8 mouse cellular contexts compared by ENCODE assay signal in genomic region chr13:42828978-42829377, GRCm38 (mm10).
DNase-seq lines count a peak whose midpoint lies in the region; ATAC-seq and TF ChIP-seq lines count a peak whose summit lies in the region.

No protein-coding gene starts in this region.

- H3K4me2 ChIP-seq in kidney, postnatal 0 days (ENCODE audit: low read length): peak overlapping the region; percentile 21
- H3K4me2 ChIP-seq in forebrain, embryonic 16.5 days (ENCODE audit: low read length): no peak overlapping the region

- DNase-seq in ovary, postnatal 36 days (ENCODE audit: low spot score): peak; percentile 53
- DNase-seq in ovary, postnatal 14 days (ENCODE audit: low spot score): no peak
- peak; percentile 54 to 78 for DNase-seq in heart, adult 9 months (ENCODE audit: low spot score in 2 of 2)
- peak; percentile 64 for DNase-seq in kidney, postnatal 0 days (ENCODE audit: low spot score)
- peak; percentile 49 for DNase-seq in splenic B cell, adult 2 months (ENCODE audit: low read depth, low spot score)
- DNase-seq in adipocyte (ENCODE audit: low spot score): no peak
- no peak for DNase-seq in right cerebral cortex, postnatal 25 days

- no peaks in the 10 kb centered on the region for H3K36me3 ChIP-seq in kidney, postnatal 0 days (ENCODE audit: insufficient read depth, low read length)
- no peaks in the 10 kb centered on the region for H3K36me3 ChIP-seq in splenic B cell, adult 2 months (ENCODE audit: control insufficient read depth, insufficient read depth, low read length, poor library complexity, severe bottlenecking)
- no peaks in the 10 kb centered on the region for H3K36me3 ChIP-seq in forebrain, embryonic 16.5 days (ENCODE audit: control insufficient read depth, insufficient read depth)

- no peak overlapping the region for H3K4me3 ChIP-seq in kidney, postnatal 0 days (replicated peaks; ENCODE audit: low read depth, low read length)
- no peak overlapping the region for H3K4me3 ChIP-seq in forebrain, embryonic 16.5 days (replicated peaks; ENCODE audit: low read length)

- no peaks in the 10 kb centered on the region for H3K9me3 ChIP-seq in kidney, postnatal 0 days (replicated peaks; ENCODE audit: low read length)
- H3K9me3 ChIP-seq in forebrain, embryonic 16.5 days (ENCODE audit: control insufficient read depth, low read length): no peaks in the 10 kb centered on the region

- no peak overlapping the region for H3K9ac ChIP-seq in kidney, postnatal 0 days (ENCODE audit: low read depth, low read length)
- no peak overlapping the region for H3K9ac ChIP-seq in forebrain, embryonic 16.5 days (replicated peaks; ENCODE audit: low read depth, low read length)

- H3K27me3 ChIP-seq in kidney, postnatal 0 days (ENCODE audit: insufficient read depth, low read length): no peaks in the 10 kb centered on the region
- H3K27me3 ChIP-seq in splenic B cell, adult 2 months (ENCODE audit: control insufficient read depth, insufficient read depth, low read length, poor library complexity, severe bottlenecking): no peaks in the 10 kb centered on the region
- H3K27me3 ChIP-seq in forebrain, embryonic 16.5 days (replicated peaks; ENCODE audit: control insufficient read depth, insufficient read depth, low read length): no peaks in the 10 kb centered on the region

- TF ChIP-seq CTCF in kidney, postnatal 0 days (IDR thresholded peaks at IDR 0.05; ENCODE audit: low read depth): no peak

- H3K27ac ChIP-seq in kidney, postnatal 0 days: no peak overlapping the region
- no peak overlapping the region for H3K27ac ChIP-seq in forebrain, embryonic 16.5 days (ENCODE audit: low read length)

- H3K4me1 ChIP-seq in kidney, postnatal 0 days (replicated peaks; ENCODE audit: insufficient read depth, low read length): no peaks in the 10 kb centered on the region
- H3K4me1 ChIP-seq in forebrain, embryonic 16.5 days (replicated peaks; ENCODE audit: control insufficient read depth, insufficient read depth, low read length): peaks cover 6% of the 10 kb centered on the region

- 14% methylated on average over 9 of the region's 9 CpGs for WGBS in kidney, postnatal 0 days
- 49% methylated on average over 9 of the region's 9 CpGs for WGBS in forebrain, embryonic 16.5 days

- peak; percentile 61; the same call in 1 of the 2 replicates for ATAC-seq in kidney, postnatal 0 days (replicated peaks; ENCODE audit: low FRiP score, low read depth)
- no peak for ATAC-seq in forebrain, embryonic 16.5 days

Comparison
In these comparisons a context has a peak if more than half of its experiments do, and no peak if none do; other contexts are left out.
1. DNase-seq: peak in ovary, postnatal 36 days (single experiment), heart, adult 9 months (2 of 2), kidney, postnatal 0 days (single experiment) and splenic B cell, adult 2 months (single experiment); none in ovary, postnatal 14 days (single experiment), adipocyte (single experiment) and right cerebral cortex, postnatal 25 days (single experiment).